Mouse (Mus musculus) lung, adult 2 months (tissue): ENCODE data around the gene Zfp827. TPM values are rescaled to one million over a fixed set of nuclear protein-coding genes. Genes with fewer than 3 reads are reported as not detected.

ENCODE experiments used
- DNase-seq: peaks from one replicate; pipeline ENCODE4 v3.0.0; 2022
- H3K4me1 ChIP-seq: fragments of 200-500 bp; 2 replicates; pipeline ENCODE4 v1.6.1; 2011; ENCODE audit warnings: low read length; ENCODE audit not compliant: control insufficient read depth, insufficient read depth
- H3K4me3 ChIP-seq: fragments of 200-500 bp; replicated peaks from 2 replicates; pipeline ENCODE3; 2011; ENCODE audit warnings: low read depth, mild to moderate bottlenecking, control low read depth, low read length; ENCODE audit errors: extremely low read depth
- CTCF ChIP-seq: fragments of 200-500 bp; IDR thresholded peaks from 2 replicates; pipeline ENCODE4 v1.5.1; 2011; ENCODE audit warnings: mild to moderate bottlenecking, low read length, control low read depth; ENCODE audit not compliant: insufficient read depth
- POLR2A ChIP-seq: fragments of 200-500 bp; IDR thresholded peaks from 2 replicates; pipeline ENCODE4 v1.6.1; 2011; ENCODE audit warnings: low read depth, mild to moderate bottlenecking, control low read depth, low read length, borderline replicate concordance; ENCODE audit errors: extremely low read depth
- WGBS: fragments of 180-500 bp; shearing (Covaris S2); methylation state at CpG from one replicate; pipeline ENCODE4 v1.1.7; 2018; 5-methylcytosine and 5-hydroxymethylcytosine counted together
- polyA plus RNA-seq: library from polyadenylated mRNA; depleted of rRNA; stranded (reverse); fragments of >200 nt; gene quantifications from 2 replicates; pipeline ENCODE4 v1.2.3, GENCODE M21; 2012

Gene Zfp827
- polyA plus RNA-seq, 1 experiment, result 9.6 TPM

- Histone ChIP-seq H3K4me3 (peak overlapping the region; percentile 98), H3K4me1 (no peaks in the 10 kb centered on the region)
- no peak for TF ChIP-seq CTCF
- TF ChIP-seq POLR2A, result no peak
- DNase-seq, result peak; percentile 39
- 2% methylated on average over 62 of the region's 62 CpGs for WGBS
Measured at GRCm38 (mm10) chr8:79030326-79031265, 2.4 kb downstream of the Zfp827 start.

GRCm38 (mm10) chr8:79037532-79037931, 9.3 kb downstream of the Zfp827 start:
- no peak overlapping the region for H3K4me3 ChIP-seq
- DNase-seq, result no peak
- TF ChIP-seq CTCF, result no peak
- TF ChIP-seq POLR2A, result no peak
- 64% methylated on average over 7 of the region's 7 CpGs for WGBS
- no peaks in the 10 kb centered on the region for H3K4me1 ChIP-seq

DNA sequence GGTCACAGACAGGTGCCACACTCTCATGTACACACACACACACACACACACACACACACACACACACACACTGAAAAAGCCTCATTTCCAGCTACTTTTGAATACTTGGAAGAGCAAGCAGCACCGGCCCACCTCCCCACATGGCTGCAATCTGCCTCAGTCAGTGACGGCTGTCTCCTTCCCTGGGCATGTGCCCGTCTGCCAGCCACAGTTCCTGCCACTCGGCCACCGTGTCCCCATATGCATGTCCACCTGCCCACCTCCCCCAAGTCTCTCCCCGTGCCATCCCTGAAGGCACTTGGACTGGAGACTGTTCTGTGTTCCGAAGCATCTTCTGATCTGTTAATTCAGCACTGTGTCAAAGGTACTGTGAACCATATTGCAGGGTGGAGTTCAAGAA, 9.8 kb downstream of the Zfp827 start:
- 90% methylated on average over 7 of the region's 7 CpGs for WGBS
- H3K4me3 ChIP-seq, result no peak overlapping the region
- no peak for DNase-seq
- H3K4me1 ChIP-seq, result no peaks in the 10 kb centered on the region
- no peak for TF ChIP-seq CTCF
- TF ChIP-seq POLR2A, result no peak

DNA sequence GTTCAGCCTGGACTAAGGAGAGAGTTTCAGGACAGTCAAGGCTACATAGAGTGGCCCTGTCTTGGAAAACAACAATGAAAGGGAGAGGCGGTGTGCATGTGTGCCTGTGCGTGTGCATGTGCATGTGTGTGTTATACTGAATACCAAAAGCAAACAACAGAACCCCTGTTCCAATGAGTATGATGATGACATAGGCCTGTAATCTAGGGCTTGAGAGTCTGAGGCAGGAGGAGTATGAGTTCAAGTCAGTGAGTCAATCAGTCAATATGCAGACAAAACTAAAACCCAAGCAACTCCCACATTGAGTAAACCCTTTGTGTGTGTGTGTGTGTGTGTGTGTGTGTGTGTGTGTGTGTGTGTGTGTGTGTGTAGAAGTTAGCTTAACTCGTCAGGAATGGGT, 13.2 kb downstream of the Zfp827 start:
- WGBS, result 85% methylated on average over 3 of the region's 3 CpGs
- Histone ChIP-seq H3K4me3 (no peak overlapping the region), H3K4me1 (no peaks in the 10 kb centered on the region)
- no peak for TF ChIP-seq CTCF
- TF ChIP-seq POLR2A, result no peak
- no peak for DNase-seq

DNA sequence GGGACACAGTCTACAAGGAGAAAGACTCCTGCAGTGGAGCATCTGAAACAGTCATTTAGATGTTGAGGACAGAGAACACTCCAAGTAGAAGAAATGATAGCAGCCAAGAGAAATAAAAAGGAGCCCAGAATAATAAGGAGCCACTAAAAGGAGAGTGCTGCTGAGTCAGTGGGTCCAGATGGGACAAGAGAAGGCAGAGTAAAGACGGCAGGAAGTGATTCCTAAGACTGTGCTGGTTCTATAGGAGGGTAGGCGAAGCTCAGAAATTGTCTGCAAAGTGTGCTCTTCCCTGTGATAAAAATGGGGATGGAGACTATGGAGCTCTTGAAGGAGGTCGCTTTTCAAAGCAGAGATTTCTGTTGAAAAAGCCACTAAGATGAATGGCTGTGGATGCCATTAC, 14.0 kb downstream of the Zfp827 start:
- no peak overlapping the region for H3K4me3 ChIP-seq
- DNase-seq, result no peak

DNA sequence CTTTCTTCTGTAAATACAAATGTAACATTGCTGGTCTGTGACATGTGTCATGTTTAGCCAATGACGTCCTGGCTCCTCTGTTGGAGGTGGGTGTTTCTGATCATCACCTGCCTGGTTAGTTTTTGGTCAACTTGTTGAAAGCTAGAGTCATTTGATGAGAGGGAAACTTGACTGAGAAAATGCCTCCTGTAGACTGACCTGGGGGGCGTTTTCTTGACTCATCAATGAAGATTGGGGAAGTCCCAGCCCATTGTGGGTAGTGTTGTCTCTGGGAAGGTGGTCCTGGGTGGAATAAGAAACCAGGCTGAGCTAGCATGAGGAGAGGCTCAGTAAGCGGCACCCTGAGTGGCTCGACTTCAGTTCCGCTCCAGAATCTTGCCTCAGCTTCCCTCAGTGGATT, 16.4 kb downstream of the Zfp827 start:
- WGBS, result 92% methylated on average over 5 of the region's 5 CpGs
- no peak overlapping the region for H3K4me3 ChIP-seq
- DNase-seq, result no peak
- H3K4me1 ChIP-seq, result no peaks in the 10 kb centered on the region; the same call in 1 of the 2 replicates
- TF ChIP-seq POLR2A, result no peak
- no peak for TF ChIP-seq CTCF

More for the DNA sequence above, 14.0 kb downstream of the Zfp827 start:
- 86% methylated on average over 3 of the region's 3 CpGs for WGBS
- TF ChIP-seq POLR2A, result no peak
- no peak for TF ChIP-seq CTCF
- no peaks in the 10 kb centered on the region for H3K4me1 ChIP-seq

DNA sequence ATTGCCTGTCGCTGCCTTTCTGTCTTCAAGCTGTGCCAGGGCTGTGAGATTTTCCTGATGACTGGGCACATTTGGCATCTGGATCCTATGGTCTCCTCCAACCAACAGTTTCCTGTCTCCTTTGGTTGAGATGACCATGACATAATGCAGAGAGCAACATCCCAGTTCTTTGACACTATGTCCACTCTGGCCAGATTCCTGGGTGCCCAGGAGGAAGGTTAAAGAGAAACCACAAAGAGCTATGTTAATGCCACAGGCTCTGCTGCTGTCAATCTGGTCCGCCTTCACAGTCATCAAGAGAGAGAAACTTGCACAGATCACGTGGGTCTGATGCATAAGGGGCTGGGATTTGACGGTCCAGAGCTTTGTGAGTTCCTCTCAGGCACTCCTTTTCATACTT, 18.4 kb downstream of the Zfp827 start:
- Histone ChIP-seq H3K4me1 (no peaks in the 10 kb centered on the region; the same call in 1 of the 2 replicates), H3K4me3 (no peak overlapping the region)
- TF ChIP-seq POLR2A, result no peak
- no peak for TF ChIP-seq CTCF
- WGBS, result 81% methylated on average over 4 of the region's 4 CpGs
- no peak for DNase-seq

DNA sequence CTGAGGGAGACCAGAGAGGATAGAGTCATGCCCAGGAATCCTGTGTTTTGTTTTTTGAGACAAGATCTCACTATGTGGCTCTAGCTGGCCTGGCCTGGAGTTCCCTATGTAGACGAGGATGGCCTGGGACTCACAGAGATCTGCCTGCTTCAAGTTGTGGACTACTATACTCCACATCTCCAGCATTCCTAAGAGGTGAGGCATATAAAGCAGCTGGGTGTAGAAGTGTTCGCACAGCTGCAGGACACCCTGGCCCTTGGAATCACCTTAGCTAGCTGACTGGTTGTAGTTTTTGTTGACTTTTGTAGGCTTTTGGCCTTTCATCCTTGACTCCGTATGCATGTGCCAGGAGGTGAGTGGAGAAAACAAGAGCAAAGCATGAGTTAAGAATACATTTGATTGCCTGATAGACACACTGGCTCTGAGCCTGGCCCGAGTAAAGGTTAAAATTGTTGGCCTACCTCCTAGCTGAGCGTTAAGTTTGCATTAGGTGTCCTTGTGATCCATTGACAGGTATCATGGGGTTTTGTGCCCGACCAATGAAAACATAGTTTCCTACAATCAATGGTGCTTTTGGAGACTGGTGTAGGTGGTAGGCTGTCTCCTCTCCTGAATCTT, 20.3 kb downstream of the Zfp827 start:
- H3K4me1 ChIP-seq, result no peaks in the 10 kb centered on the region; the same call in 1 of the 2 replicates
- 63% methylated on average over 6 of the region's 6 CpGs for WGBS
- DNase-seq, result no peak
- H3K4me3 ChIP-seq, result no peak overlapping the region
- no peak for TF ChIP-seq CTCF
- TF ChIP-seq POLR2A, result no peak

GRCm38 (mm10) chr8:79054222-79054621, 26.0 kb downstream of the Zfp827 start:
- WGBS, result 93% methylated on average over 6 of the region's 6 CpGs
- no peak for DNase-seq
- Histone ChIP-seq H3K4me3 (no peak overlapping the region), H3K4me1 (no peaks in the 10 kb centered on the region)
- TF ChIP-seq POLR2A, result no peak
- no peak for TF ChIP-seq CTCF

DNA sequence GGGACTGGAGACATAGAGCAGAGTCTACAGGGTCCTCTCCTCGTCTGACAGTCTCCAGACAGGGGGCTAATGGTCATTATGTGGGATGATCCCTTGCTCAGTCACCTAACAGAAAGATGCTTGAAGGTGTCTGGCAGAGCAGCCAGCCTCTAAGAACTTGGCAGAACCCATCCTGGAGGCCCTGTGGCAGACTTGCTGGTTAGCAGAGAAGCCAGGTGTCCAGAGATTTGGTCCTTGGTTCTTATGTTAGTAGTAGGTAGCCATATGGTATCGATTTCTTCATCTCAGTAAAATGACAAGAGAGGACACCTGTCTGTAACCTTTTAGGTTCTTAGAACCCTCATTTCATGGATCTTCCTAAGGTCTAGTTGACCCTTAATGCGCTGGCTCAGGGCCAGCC, 28.9 kb downstream of the Zfp827 start:
- Histone ChIP-seq H3K4me3 (no peak overlapping the region), H3K4me1 (no peaks in the 10 kb centered on the region)
- WGBS, result 85% methylated on average over 3 of the region's 3 CpGs
- TF ChIP-seq POLR2A, result no peak
- no peak for TF ChIP-seq CTCF
- DNase-seq, result no peak
